Mouse (Mus musculus): ENCODE results near the gene Igf2r.

DNA sequence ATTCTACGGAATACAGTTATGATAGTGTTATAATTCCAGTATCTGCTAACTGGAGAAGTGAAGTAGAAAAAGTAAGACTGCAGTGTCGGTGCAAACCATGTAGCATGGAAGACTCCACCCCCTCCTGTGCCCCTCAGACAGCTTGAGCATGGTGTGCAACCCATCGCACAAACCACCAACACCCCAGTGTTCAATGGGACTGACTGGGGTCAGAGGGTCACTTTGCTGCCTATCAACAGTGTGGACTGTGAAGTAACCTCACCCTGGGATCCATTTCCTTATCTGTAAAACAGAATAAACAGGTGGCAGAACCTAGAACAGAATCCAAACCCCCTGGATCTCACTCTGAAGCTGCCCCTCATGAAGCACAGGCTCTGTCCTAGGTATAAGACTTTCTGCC, 61.1 kb downstream of the Igf2r start:
- TF ChIP-seq POLR2A (IDR thresholded peaks at IDR 0.05; ENCODE audit: borderline replicate concordance, control insufficient read depth, low read depth, low read length) (no peak), CTCF (IDR thresholded peaks at IDR 0.05; ENCODE audit: control insufficient read depth, insufficient read depth, low read length) (no peak)

All from bone marrow, adult 2 months (tissue).